Mouse (Mus musculus) ovary, postnatal 14 days (tissue): ENCODE measurements around the gene Cd68.

Source experiments
- DNase-seq: peaks from one replicate; pipeline ENCODE4 v3.0.0; 2022; ENCODE audit warnings: low spot score

The Cd68 gene

DNA sequence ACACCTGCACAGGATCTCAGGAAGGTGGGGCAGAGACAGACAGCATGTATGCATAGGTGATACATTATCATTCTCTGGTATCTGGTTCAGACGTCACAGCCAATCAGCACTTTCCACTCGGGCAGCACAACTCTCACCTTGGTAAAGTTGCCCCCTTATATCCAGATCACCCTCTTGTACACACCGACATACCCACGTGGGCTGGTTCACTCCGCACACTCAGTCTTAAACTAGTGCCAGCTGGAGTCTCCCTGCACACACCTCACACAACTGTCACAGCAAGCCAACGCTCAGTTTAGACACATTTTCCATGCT, 29.1 kb upstream of the Cd68 start:
- no peak for DNase-seq

- DNase-seq, result no peak
These were observed 27.5 kb upstream of the Cd68 start for GRCm38 (mm10) chr11:69693421-69693965.

GRCm38 (mm10) chr11:69692863-69693262, 26.9 kb upstream of the Cd68 start:
- DNase-seq, result no peak

DNA sequence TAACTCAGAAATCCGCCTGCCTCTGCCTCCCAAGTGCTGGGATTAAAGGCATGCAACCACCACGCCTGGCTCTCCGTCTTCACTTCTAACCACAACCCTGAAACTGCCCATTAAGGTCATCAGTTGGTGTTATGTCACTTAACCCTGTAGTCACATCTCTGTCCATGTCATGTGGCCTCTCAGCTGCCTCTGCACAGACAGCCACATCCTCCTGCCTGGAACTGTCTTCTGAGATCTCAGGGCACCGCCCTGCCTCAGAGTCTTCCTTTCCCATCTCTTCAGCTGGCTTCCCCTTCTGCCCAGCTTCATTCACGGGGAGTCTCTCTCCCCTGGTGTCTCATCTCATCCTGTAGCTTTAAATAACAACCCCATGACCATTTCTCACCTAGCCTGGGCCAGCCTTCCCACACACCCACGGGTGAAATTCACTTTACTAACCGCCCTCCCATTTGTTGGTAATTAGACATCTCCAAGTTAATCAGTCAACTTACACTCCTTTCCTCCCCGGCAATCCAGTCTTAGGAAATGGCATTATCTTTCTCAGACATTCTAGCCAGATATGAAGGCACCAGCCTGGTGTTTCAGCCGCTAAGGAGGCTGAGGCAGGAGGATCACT, 26.4 kb upstream of the Cd68 start:
- no peak for DNase-seq

DNA sequence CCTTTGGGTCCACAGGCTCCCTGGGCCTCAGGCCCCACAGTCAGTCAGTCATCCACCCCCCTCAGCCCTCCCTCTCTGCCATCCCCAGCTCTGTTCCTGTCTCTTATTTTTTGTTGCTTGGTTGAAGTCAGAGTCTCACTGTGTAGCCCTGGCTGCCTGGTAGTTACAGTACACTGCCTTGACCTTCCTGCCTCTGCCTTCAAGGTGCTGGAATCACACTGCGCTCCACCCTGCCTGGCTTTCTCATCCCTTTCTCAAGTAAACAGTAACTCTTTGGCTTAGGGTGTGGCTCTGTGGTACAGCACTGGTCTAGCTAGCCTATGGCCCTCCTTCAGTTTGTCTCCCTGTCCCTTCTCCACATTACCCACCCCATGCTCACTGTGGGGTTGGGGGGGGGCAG, 23.9 kb upstream of the Cd68 start:
- no peak for DNase-seq

GRCm38 (mm10) chr11:69687061-69687460, 21.1 kb upstream of the Cd68 start:
- DNase-seq, result no peak

DNA sequence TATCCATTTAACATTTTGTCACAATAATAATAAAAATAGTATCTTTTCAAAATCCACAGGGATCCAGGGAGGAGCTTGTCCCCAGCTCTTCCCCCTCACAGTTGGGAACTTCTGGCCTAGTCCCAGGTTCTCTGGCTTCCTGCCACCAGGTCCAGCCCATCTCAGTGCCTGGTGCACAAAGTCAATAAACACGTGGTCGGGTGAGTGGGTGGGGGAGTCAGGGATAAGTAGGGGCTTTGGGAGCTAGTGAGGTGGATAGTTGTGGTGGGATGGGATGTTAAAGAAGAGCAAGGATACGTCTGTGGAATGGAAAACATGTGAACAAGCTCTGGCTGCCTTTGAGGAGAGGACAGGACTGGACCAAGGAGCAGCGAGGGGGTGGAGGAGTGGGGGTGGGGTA, 20.4 kb upstream of the Cd68 start:
- DNase-seq, result peak; percentile 91

DNA sequence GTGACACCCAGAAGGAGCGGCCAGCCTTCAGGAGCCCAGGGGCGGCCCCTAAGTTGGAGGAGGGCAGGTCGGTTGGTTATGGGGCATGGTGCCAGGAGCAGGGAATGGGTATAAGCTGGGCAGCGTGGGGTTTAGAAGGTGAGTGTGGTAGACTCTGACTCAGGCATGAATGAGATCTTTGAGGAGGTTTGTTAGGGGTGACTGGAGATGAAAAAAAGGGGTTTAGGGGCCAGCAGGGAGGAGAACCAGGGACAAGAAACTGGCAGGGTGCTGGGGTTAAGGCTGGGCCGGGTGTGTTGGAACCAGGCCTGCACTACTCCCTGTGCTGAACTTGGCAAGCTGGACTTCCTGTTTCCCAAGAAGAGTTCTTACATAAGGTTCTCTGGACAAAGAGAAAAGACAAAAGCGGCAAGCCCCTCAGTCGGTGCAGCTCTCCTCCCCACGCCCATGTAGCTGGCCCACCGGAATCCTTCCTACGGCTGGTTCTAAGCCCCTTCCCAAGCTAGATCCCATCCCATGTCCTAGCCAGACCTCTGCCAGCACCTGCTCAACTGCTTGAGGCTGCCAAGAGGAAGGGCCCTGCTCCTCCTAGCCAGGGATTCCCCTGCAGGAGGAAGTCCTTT, 19.7 kb upstream of the Cd68 start, which contains the start of gene Tnfsf13:
Gene Tnfsf13 (minus strand): TSS at position 259 of the 623 bp plus-strand sequence.
- peak; percentile 75 for DNase-seq

DNA sequence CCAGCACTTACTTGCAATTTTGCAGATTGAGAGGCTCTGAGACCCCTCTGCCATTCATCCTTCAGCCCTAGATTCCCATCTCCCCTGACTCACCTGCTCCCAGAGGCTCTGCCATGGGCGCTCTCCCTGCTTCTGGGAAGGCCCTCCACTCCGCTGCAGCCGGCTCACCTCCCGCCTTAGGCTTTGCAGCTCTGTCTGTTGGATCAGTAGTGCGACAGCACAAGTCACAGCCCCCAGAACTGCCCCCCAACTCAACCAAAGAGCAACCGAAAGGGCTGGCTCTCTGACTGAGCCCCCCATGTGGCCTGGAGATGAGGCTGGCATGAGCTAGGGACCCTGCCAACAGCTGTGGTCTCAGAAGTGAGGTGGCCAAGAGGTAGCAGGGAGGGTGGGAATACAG, 19.0 kb upstream of the Cd68 start:
- no peak for DNase-seq

DNA sequence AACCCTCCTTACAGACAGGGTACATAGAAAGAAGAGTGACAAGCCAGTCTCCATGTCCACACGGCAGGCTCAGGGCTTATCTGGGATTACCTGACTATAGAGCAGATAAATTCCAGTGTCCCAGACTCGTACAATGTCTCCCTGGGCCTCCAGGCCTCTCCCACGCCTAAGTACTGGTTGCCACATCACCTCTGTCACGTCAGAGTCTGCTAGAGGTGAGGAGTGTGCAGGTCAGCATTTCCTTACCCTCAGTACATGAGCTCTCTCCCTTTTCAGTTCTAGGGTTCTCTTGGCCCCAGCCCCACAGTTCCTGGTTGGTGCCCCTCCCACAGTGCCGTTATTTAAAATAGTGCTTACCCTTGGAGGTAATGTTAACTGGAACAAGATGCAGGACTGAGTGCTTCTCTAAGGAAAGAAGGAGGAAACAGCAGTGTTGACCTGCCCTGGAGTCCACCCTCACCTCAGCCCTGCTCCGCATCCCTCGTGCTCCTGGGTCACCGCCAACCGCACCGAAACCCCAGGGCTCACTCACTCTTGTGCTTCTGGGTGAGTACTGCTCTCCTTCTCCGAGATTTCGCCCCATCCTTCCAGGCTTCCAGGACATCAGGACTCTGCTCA, 18.3 kb upstream of the Cd68 start:
- no peak for DNase-seq

GRCm38 (mm10) chr11:69683576-69683975, 17.6 kb upstream of the Cd68 start:
- no peak for DNase-seq

- DNase-seq, result peak; percentile 94
These were observed 17.0 kb upstream of the Cd68 start for GRCm38 (mm10) chr11:69682840-69683533.

GRCm38 (mm10) chr11:69682209-69682839, 16.4 kb upstream of the Cd68 start:
- DNase-seq, result no peak

DNA sequence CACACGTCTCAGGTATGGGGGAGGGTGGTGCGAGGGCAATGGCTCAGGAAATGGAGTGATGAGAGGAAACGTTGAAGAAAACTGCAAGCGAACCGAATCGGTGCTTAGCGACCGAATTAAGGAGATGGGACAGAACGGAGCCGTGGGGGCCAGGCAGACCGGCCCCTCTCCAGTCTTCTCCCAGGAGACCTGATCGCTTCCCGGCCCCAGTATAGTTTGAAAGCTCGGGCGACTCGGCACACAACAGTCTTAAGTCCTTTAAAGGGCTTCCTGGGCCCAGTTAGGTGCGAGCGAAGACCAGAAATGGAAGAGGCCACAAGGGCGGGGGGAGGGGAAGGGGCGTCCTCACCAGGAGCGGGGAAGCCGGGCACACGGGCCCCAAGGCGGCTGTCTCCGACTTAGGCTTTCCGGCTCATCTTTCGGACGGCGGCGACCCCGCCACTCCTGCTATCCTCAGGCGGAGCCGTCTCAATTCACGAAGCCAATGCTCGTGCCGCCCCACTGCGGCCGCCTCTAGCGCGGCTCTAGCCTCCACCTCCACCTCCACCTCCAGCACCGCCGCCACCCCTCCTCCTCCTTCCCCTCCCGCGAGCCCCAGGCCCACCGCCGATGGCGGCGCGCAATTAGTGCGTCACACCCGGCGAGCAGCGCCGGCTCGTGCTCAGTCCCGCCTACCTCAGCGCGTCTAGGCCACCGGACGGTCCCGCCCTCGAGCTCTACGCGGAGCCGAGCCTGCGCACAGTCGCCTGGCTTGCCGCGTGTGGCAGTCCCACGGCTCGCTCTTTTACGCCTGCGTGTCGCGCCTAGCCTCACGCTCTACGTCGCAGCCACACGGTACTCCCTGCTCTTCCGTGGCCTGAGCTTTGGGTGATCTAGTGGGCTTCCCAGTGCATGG, 15.6 kb upstream of the Cd68 start, which contains the start of gene Senp3:
Gene Senp3 (minus strand): TSS at position 771 of the 895 bp plus-strand sequence.
- DNase-seq, result peak; percentile 92

- no peak for DNase-seq
These were observed 14.3 kb upstream of the Cd68 start for GRCm38 (mm10) chr11:69680136-69680855.

GRCm38 (mm10) chr11:69679144-69679543, 13.2 kb upstream of the Cd68 start:
- DNase-seq, result no peak

DNA sequence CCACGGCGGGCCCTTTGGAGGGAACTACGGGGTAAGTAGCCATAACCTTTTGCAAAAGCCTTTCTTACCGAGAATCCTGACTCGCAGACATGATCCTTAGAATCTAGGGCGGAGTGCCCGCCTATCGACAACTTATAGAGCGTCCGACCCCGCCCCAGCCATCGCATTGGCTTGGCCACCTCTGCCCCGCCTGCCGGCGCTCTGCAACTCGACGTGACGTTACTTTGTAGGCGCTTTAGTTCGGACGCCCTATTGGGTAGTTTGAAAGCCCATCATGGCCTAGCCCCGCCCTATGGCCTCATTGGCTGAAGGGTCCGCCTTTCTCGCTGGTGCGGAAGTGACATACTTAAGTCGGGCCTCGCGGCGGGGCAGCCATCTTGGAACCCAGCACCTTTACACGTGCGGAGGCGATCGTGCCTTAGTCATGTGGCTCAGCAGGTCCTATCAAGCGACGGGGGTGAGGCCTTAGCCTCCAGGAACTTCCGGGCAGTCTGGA, 6.3 kb upstream of the Cd68 start, which contains the start of gene Eif4a1:
Gene Eif4a1 (minus strand): TSS at position 213 of the 496 bp plus-strand sequence.
- DNase-seq, result peak; percentile 99

GRCm38 (mm10) chr11:69671726-69672124, 5.8 kb upstream of the Cd68 start:
- no peak for DNase-seq

DNA sequence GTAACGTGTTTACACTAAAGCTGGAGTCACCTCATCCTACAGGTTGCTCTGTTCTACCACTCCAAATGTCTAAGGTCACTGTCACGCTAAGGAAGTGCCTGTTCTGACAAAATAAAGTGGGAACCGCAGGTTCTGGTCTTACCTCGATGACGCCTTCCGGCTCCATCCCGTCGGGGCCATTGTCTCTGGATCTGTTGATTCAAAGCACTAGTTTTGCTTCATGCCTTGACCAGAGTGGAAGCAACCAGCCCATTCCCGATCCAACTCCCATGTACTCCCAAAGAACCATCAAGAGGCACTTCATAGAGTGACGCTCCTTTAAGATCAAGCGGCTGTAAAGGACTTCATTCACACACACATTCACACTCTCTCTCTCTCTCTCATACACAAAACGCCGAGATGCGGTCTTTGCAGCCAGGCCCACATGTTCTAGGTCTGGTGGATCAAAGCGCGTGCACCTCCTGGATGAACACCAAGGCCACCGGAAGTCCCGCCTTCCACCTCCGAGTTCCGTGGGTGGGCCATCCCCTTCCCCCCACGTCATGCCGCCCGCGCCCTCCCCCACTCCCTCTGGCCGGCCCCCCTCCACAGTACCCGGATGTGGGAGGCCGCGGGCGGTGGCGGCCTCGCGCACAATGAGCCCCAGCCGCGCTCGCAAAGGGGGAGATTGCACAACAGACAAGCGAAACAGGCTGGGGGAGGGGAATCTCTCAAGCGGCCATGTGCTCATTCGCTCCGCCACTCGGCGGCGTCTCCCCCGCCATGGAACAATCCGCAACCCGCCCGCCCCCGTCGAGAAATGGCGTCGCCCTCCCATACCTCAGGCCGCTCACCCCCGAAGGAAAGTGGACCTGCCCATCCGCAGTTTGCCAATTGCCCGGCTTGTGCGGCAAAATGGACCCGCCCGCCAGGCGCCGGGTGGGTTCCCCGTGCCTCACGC, 5.1 kb upstream of the Cd68 start:
- DNase-seq, result peak; percentile 92
